Mouse (Mus musculus): ENCODE measurements around the gene Fhl3.

DNA sequence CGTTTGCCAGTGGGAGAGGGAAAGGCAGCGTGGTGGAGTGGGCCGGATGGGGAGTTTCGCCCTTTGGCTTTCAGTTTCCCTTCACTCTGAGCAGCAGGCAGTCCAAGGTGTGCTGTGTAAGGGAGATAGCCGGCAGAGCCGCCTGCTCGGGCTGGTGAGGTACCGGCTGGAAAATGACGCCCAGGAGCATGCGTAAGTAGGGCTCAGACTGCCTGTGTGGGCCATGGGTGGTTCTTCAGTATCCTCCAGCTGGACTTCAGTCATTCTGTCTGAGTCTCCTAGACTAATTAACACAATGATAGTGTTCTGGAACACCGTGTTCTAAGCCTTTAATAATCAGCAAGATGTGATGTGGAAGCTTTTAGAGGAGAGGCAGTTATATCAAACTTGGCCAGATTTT, 42.3 kb downstream of the Fhl3 start:
- TF ChIP-seq CTCF (IDR thresholded peaks at IDR 0.05) (no peak), EP300 (IDR thresholded peaks at IDR 0.05) (no peak)
